Mouse (Mus musculus): Measurements from ENCODE around the gene Olfr419. TPM values are rescaled to one million over a fixed set of nuclear protein-coding genes. Genes with fewer than 3 reads are reported as not detected.

Olfr419 gene
- polyA plus RNA-seq, 1 experiment from 2014 or later: not detected

- Histone ChIP-seq H3K9me3 (no peaks in the 10 kb centered on the region), H3K36me3 (peaks cover 7% of the 10 kb centered on the region; the same call in 1 of the 2 replicates), H3K4me1 (no peaks in the 10 kb centered on the region), H3K4me2 (no peak overlapping the region), H3K27me3 (replicated peaks) (no peaks in the 10 kb centered on the region), H3K9ac (no peak overlapping the region), H3K4me3 (no peak overlapping the region), H3K27ac (replicated peaks) (no peak overlapping the region)
- WGBS: 75% methylated on average over 5 of the region's 5 CpGs
- no peak for ATAC-seq (ENCODE audit: extremely low read depth, insufficient number of reproducible peaks, low FRiP score, low TSS enrichment)
These were observed 39.6 kb downstream of the Olfr419 start for GRCm38 (mm10) chr1:174212286-174212685.

GRCm38 (mm10) chr1:174204699-174205098 is 47.2 kb downstream of the Olfr419 start:
- Histone ChIP-seq H3K4me2 (no peak overlapping the region), H3K9ac (no peak overlapping the region), H3K36me3 (no peaks in the 10 kb centered on the region), H3K4me3 (no peak overlapping the region), H3K9me3 (no peaks in the 10 kb centered on the region), H3K27ac (replicated peaks) (no peak overlapping the region), H3K27me3 (replicated peaks) (no peaks in the 10 kb centered on the region), H3K4me1 (peaks cover 4% of the 10 kb centered on the region; the same call in 1 of the 2 replicates)
- no peak for ATAC-seq (ENCODE audit: extremely low read depth, insufficient number of reproducible peaks, low FRiP score, low TSS enrichment)
- WGBS: 56% methylated on average over 7 of the region's 7 CpGs

Other genes with a start within 250 kb of the Olfr419 start
- 1.4 and 2.6 TPM in 2 replicates for gene Ifi205, start 220.3 kb downstream of the Olfr419 start, polyA plus RNA-seq (2015; fragmentation: Nextera tagmentation; extraction: Ambion mirVana)
- gene Olfr433, start 211.4 kb downstream of the Olfr419 start, polyA plus RNA-seq (2015; fragmentation: Nextera tagmentation; extraction: Ambion mirVana): not detected in 2 replicates
- not detected in 2 replicates for gene Olfr432, start 202.9 kb downstream of the Olfr419 start, polyA plus RNA-seq (2015; fragmentation: Nextera tagmentation; extraction: Ambion mirVana)
- gene Olfr430, start 185.5 kb downstream of the Olfr419 start, polyA plus RNA-seq (2015; fragmentation: Nextera tagmentation; extraction: Ambion mirVana): not detected in 2 replicates
- not detected in 2 replicates for gene Olfr429, start 167.7 kb downstream of the Olfr419 start, polyA plus RNA-seq (2015; fragmentation: Nextera tagmentation; extraction: Ambion mirVana)
- not detected in 2 replicates for gene Olfr427, start 155.2 kb downstream of the Olfr419 start, polyA plus RNA-seq (2015; fragmentation: Nextera tagmentation; extraction: Ambion mirVana)
- not detected in 2 replicates for gene Olfr231, start 130.9 kb downstream of the Olfr419 start, polyA plus RNA-seq (2015; fragmentation: Nextera tagmentation; extraction: Ambion mirVana)
- gene Olfr424, start 120.5 kb downstream of the Olfr419 start, polyA plus RNA-seq (2015; fragmentation: Nextera tagmentation; extraction: Ambion mirVana): not detected in 2 replicates
- 0.14 TPM in 1 of 2 replicates, not detected in the other for gene Olfr420, start 96.4 kb downstream of the Olfr419 start, polyA plus RNA-seq (2015; fragmentation: Nextera tagmentation; extraction: Ambion mirVana)
- 2.4 TPM in 2 replicates for gene Spta1, start 79.3 kb downstream of the Olfr419 start, polyA plus RNA-seq (2015; fragmentation: Nextera tagmentation; extraction: Ambion mirVana)
- gene Mptx1, start 78.5 kb upstream of the Olfr419 start, polyA plus RNA-seq (2015; fragmentation: Nextera tagmentation; extraction: Ambion mirVana): not detected in 2 replicates
- not detected in 2 replicates for gene Olfr417, start 113.1 kb upstream of the Olfr419 start, polyA plus RNA-seq (2015; fragmentation: Nextera tagmentation; extraction: Ambion mirVana)
- gene Olfr248, start 139.0 kb upstream of the Olfr419 start, polyA plus RNA-seq (2015; fragmentation: Nextera tagmentation; extraction: Ambion mirVana): not detected in 2 replicates
- not detected in 2 replicates for gene Olfr414, start 172.0 kb upstream of the Olfr419 start, polyA plus RNA-seq (2015; fragmentation: Nextera tagmentation; extraction: Ambion mirVana)
- not detected in 2 replicates for gene Olfr220, start 190.0 kb upstream of the Olfr419 start, polyA plus RNA-seq (2015; fragmentation: Nextera tagmentation; extraction: Ambion mirVana)
- 0.32 and 0.39 TPM in 2 replicates for gene Fmn2, start 249.8 kb upstream of the Olfr419 start, polyA plus RNA-seq (2015; fragmentation: Nextera tagmentation; extraction: Ambion mirVana)

All from heart, embryonic 13.5 days (tissue).